ENCODE assay signal across 17 mouse cellular contexts in the genomic region with DNA sequence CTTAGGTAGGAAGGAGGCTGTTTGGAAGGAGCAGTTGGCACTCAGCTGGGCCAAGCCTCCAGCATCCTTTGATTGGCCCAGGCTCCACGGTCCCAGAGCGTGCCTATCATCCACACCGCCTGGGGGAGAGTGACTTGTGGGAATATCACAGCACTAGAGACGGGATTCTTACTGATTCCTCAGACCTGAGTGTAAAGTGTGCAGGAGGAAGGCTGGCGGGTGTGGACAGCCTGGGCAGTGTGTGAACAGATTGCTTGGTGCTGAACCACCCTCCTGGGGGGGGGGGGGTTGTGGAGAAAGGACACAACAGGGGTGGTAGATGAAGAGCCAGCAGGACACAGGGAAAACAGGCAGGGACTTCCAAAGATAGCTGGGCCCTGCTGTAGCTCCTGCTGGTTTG. TPM values are rescaled to one million over a fixed set of nuclear protein-coding genes. Genes with fewer than 3 reads are reported as not detected.
DNase-seq lines count a peak whose midpoint lies in the region; ATAC-seq and TF ChIP-seq lines count a peak whose summit lies in the region.
"Had no signal": no experiment of that assay in that cellular context is flagged by ENCODE, and none has a peak within 500 bp of the region (broad histone marks: within the 10 kb centered on the region; RNA-seq: fewer than 3 reads in every experiment).

No protein-coding gene starts in this region.

- H3K9ac ChIP-seq in intestine, embryonic 14.5 days (ENCODE audit: low read length), result no peak overlapping the region
- no peak overlapping the region for H3K9ac ChIP-seq in intestine, embryonic 16.5 days (ENCODE audit: low read depth, low read length)
- H3K9ac ChIP-seq in kidney, embryonic 16.5 days (replicated peaks; ENCODE audit: low read length), result no peak overlapping the region
- H3K9ac ChIP-seq in liver, embryonic 15.5 days, result no peak overlapping the region
- H3K9ac ChIP-seq: heart, embryonic 15.5 days; hindbrain, embryonic 12.5 days; limb, embryonic 12.5 days; lung, embryonic 15.5 days; midbrain, embryonic 15.5 days had no signal

- TF ChIP-seq POLR2A in bone marrow macrophage, adult 2 months (IDR thresholded peaks at IDR 0.05; ENCODE audit: borderline replicate concordance, low read depth, low read length), result no peak

- H3K9me3 ChIP-seq in intestine, embryonic 14.5 days (ENCODE audit: control insufficient read depth, low read length), result no peaks in the 10 kb centered on the region
- no peaks in the 10 kb centered on the region for H3K9me3 ChIP-seq in intestine, embryonic 16.5 days (ENCODE audit: control insufficient read depth, low read length)
- H3K9me3 ChIP-seq in kidney, embryonic 16.5 days (ENCODE audit: low read length), result no peaks in the 10 kb centered on the region
- H3K9me3 ChIP-seq in liver, embryonic 15.5 days (replicated peaks), result no peaks in the 10 kb centered on the region
- H3K9me3 ChIP-seq: heart, embryonic 15.5 days; hindbrain, embryonic 12.5 days; limb, embryonic 12.5 days; lung, embryonic 15.5 days; midbrain, embryonic 15.5 days had no signal

- no peak for ATAC-seq in intestine, embryonic 14.5 days (replicated peaks; ENCODE audit: low FRiP score, low TSS enrichment, low read depth)
- no peak for ATAC-seq in intestine, embryonic 16.5 days
- ATAC-seq in kidney, embryonic 16.5 days (ENCODE audit: low FRiP score, low TSS enrichment), result no peak
- no peak for ATAC-seq in liver, embryonic 15.5 days (ENCODE audit: insufficient read depth)
- ATAC-seq: forebrain, embryonic 14.5 days; inflammation-experienced regulatory T-cells, adult 6 months; midbrain, embryonic 15.5 days had no signal

- no peak overlapping the region for H3K27ac ChIP-seq in intestine, embryonic 14.5 days (ENCODE audit: low read depth)
- H3K27ac ChIP-seq in intestine, embryonic 16.5 days (ENCODE audit: low read length), result no peak overlapping the region
- peak overlapping the region; percentile 37 for H3K27ac ChIP-seq in bone marrow macrophage, adult 2 months (ENCODE audit: insufficient read depth, low read depth, low read length)
- 0 out of 2 replicates have a peak overlapping the region, but pooled peaks have one; percentile 14 for H3K27ac ChIP-seq in kidney, embryonic 16.5 days (ENCODE audit: low read length)
- H3K27ac ChIP-seq in liver, embryonic 15.5 days (replicated peaks), result peak overlapping the region; percentile 24; the same call in 1 of the 2 replicates
- H3K27ac ChIP-seq: heart, embryonic 15.5 days; hindbrain, embryonic 12.5 days; left cerebral cortex, adult 2 months; limb, embryonic 12.5 days; lung, embryonic 15.5 days; midbrain, embryonic 15.5 days had no signal

- 39% methylated on average over 5 of the region's 5 CpGs for WGBS in intestine, embryonic 14.5 days
- 43% methylated on average over 5 of the region's 5 CpGs for WGBS in intestine, embryonic 16.5 days
- WGBS in kidney, embryonic 16.5 days, result 42% methylated on average over 5 of the region's 5 CpGs
- 81% methylated on average over 5 of the region's 5 CpGs for WGBS in liver, embryonic 15.5 days (ENCODE audit: insufficient replicate concordance)

- no peak overlapping the region for H3K4me2 ChIP-seq in intestine, embryonic 14.5 days (ENCODE audit: low read length)
- H3K4me2 ChIP-seq in intestine, embryonic 16.5 days (ENCODE audit: low read depth, low read length), result no peak overlapping the region
- no peak overlapping the region for H3K4me2 ChIP-seq in kidney, embryonic 16.5 days (replicated peaks; ENCODE audit: low read depth, low read length)
- H3K4me2 ChIP-seq in liver, embryonic 15.5 days, result peak overlapping the region; percentile 90
- H3K4me2 ChIP-seq: midbrain, embryonic 15.5 days had no signal

- H3K27me3 ChIP-seq in intestine, embryonic 14.5 days (replicated peaks; ENCODE audit: control insufficient read depth, insufficient read depth, low read length), result peaks cover 90% of the 10 kb centered on the region
- peaks cover 82% of the 10 kb centered on the region for H3K27me3 ChIP-seq in intestine, embryonic 16.5 days (replicated peaks; ENCODE audit: control insufficient read depth, insufficient read depth, low read length)
- peaks cover 54% of the 10 kb centered on the region for H3K27me3 ChIP-seq in kidney, embryonic 16.5 days (ENCODE audit: insufficient read depth, low read length)
- H3K27me3 ChIP-seq in liver, embryonic 15.5 days, result peaks cover 13% of the 10 kb centered on the region

- peaks cover 30% of the 10 kb centered on the region for H3K4me1 ChIP-seq in intestine, embryonic 14.5 days (replicated peaks; ENCODE audit: control insufficient read depth, insufficient read depth, low read length)
- peaks cover 35% of the 10 kb centered on the region for H3K4me1 ChIP-seq in intestine, embryonic 16.5 days (ENCODE audit: control insufficient read depth, insufficient read depth, low read length)
- peaks cover 59% of the 10 kb centered on the region for H3K4me1 ChIP-seq in bone marrow macrophage, adult 2 months (ENCODE audit: control insufficient read depth, insufficient read depth, low read length)
- H3K4me1 ChIP-seq in kidney, embryonic 16.5 days (ENCODE audit: insufficient read depth, low read length), result peaks cover 86% of the 10 kb centered on the region
- peaks cover 66% of the 10 kb centered on the region for H3K4me1 ChIP-seq in liver, embryonic 15.5 days (replicated peaks)

- no peak overlapping the region for H3K4me3 ChIP-seq in intestine, embryonic 14.5 days (ENCODE audit: low read depth, low read length)
- H3K4me3 ChIP-seq in intestine, embryonic 16.5 days (ENCODE audit: low read length), result no peak overlapping the region
- H3K4me3 ChIP-seq in bone marrow macrophage, adult 2 months (ENCODE audit: insufficient read depth, low read length), result peak overlapping the region; percentile 27
- no peak overlapping the region for H3K4me3 ChIP-seq in kidney, embryonic 16.5 days (ENCODE audit: low read length)
- H3K4me3 ChIP-seq in liver, embryonic 15.5 days (replicated peaks), result peak overlapping the region; percentile 69
- H3K4me3 ChIP-seq: hindbrain, embryonic 12.5 days; left cerebral cortex, adult 2 months; lung, embryonic 15.5 days had no signal

- DNase-seq in intestine, embryonic 14.5 days (ENCODE audit: low spot score), result peak; percentile 50
- no peak for DNase-seq in adipocyte (ENCODE audit: low spot score)
- DNase-seq in urinary bladder, adult 18-20 months (ENCODE audit: low spot score in 2 of 2), result no peak
- DNase-seq: cerebellum, adult 9-11 months; spleen, adult 18-20 months had no signal

- TF ChIP-seq CTCF in bone marrow macrophage, adult 2 months (IDR thresholded peaks at IDR 0.05; ENCODE audit: low read depth, low read length), result no peak

- no peaks in the 10 kb centered on the region for H3K36me3 ChIP-seq in intestine, embryonic 14.5 days (ENCODE audit: control insufficient read depth, insufficient read depth, low read length)
- H3K36me3 ChIP-seq in intestine, embryonic 16.5 days (ENCODE audit: control insufficient read depth, insufficient read depth, low read length), result no peaks in the 10 kb centered on the region
- H3K36me3 ChIP-seq in kidney, embryonic 16.5 days (ENCODE audit: insufficient read depth, low read length), result peaks cover 5% of the 10 kb centered on the region
- H3K36me3 ChIP-seq in liver, embryonic 15.5 days (replicated peaks), result peaks cover 78% of the 10 kb centered on the region
- H3K36me3 ChIP-seq: heart, embryonic 15.5 days; hindbrain, embryonic 12.5 days; limb, embryonic 12.5 days; lung, embryonic 15.5 days; midbrain, embryonic 15.5 days had no signal

RNA-seq across cellular contexts. Expression of gene Tnfaip2, which starts 4.5 kb away (rescaled TPM):
- 3.2 and 5.0 TPM in 2 replicates for polyA plus RNA-seq in intestine, embryonic 14.5 days (2014; fragmentation: Nextera tagmentation; extraction: Ambion mirVana)
- polyA plus RNA-seq in intestine, embryonic 16.5 days (2015; fragmentation: Nextera tagmentation; extraction: Ambion mirVana), result 2.7 and 3.5 TPM in 2 replicates
- polyA plus RNA-seq in bone marrow macrophage, adult 2 months (2012; ENCODE audit: insufficient read depth, insufficient read length, missing spikeins), result 300 and 304 TPM in 2 replicates
- polyA plus RNA-seq in kidney, embryonic 16.5 days (2015; fragmentation: Nextera tagmentation; extraction: Ambion mirVana), result 21.7 and 24.3 TPM in 2 replicates
- 70.3 and 79.5 TPM in 2 replicates for polyA plus RNA-seq in liver, embryonic 15.5 days (2015; fragmentation: Nextera tagmentation; extraction: Ambion mirVana)
- polyA plus RNA-seq: inflammation-experienced regulatory T-cells, adult 6 months had no signal

RNA-seq across cellular contexts. Expression of gene Exoc3l4, which starts 29.9 kb away (rescaled TPM):
- polyA plus RNA-seq in intestine, embryonic 14.5 days (2014; fragmentation: Nextera tagmentation; extraction: Ambion mirVana), result 8.5 and 10.2 TPM in 2 replicates
- 20.4 and 29.1 TPM in 2 replicates for polyA plus RNA-seq in intestine, embryonic 16.5 days (2015; fragmentation: Nextera tagmentation; extraction: Ambion mirVana)
- polyA plus RNA-seq in bone marrow macrophage, adult 2 months (2012; ENCODE audit: insufficient read depth, insufficient read length, missing spikeins), result 7.8 and 8.0 TPM in 2 replicates
- polyA plus RNA-seq in kidney, embryonic 16.5 days (2015; fragmentation: Nextera tagmentation; extraction: Ambion mirVana), result 19.4 and 19.9 TPM in 2 replicates
- polyA plus RNA-seq in liver, embryonic 15.5 days (2015; fragmentation: Nextera tagmentation; extraction: Ambion mirVana), result 22.5 and 23.5 TPM in 2 replicates
- polyA plus RNA-seq: inflammation-experienced regulatory T-cells, adult 6 months had no signal

RNA-seq across cellular contexts. Expression of gene Gm266, which starts 38.9 kb away (rescaled TPM):
- 27.5 and 33.8 TPM in 2 replicates for polyA plus RNA-seq in intestine, embryonic 14.5 days (2014; fragmentation: Nextera tagmentation; extraction: Ambion mirVana)
- 11.7 and 12.2 TPM in 2 replicates for polyA plus RNA-seq in intestine, embryonic 16.5 days (2015; fragmentation: Nextera tagmentation; extraction: Ambion mirVana)
- polyA plus RNA-seq in bone marrow macrophage, adult 2 months (2012; ENCODE audit: insufficient read depth, insufficient read length, missing spikeins), result not detected in 2 replicates
- 78.6 and 84.8 TPM in 2 replicates for polyA plus RNA-seq in kidney, embryonic 16.5 days (2015; fragmentation: Nextera tagmentation; extraction: Ambion mirVana)
- polyA plus RNA-seq in liver, embryonic 15.5 days (2015; fragmentation: Nextera tagmentation; extraction: Ambion mirVana), result 0.56 and 0.62 TPM in 2 replicates
- polyA plus RNA-seq: inflammation-experienced regulatory T-cells, adult 6 months had no signal

RNA-seq across cellular contexts. Expression of gene Lbhd2, which starts 40.1 kb away (rescaled TPM):
- 1.3 and 2.9 TPM in 2 replicates for polyA plus RNA-seq in intestine, embryonic 14.5 days (2014; fragmentation: Nextera tagmentation; extraction: Ambion mirVana)
- polyA plus RNA-seq in intestine, embryonic 16.5 days (2015; fragmentation: Nextera tagmentation; extraction: Ambion mirVana), result 1.2 TPM in 2 replicates
- polyA plus RNA-seq in bone marrow macrophage, adult 2 months (2012; ENCODE audit: insufficient read depth, insufficient read length, missing spikeins), result not detected in 2 replicates
- polyA plus RNA-seq in kidney, embryonic 16.5 days (2015; fragmentation: Nextera tagmentation; extraction: Ambion mirVana), result 4.6 and 5.5 TPM in 2 replicates
- not detected in 2 replicates for polyA plus RNA-seq in liver, embryonic 15.5 days (2015; fragmentation: Nextera tagmentation; extraction: Ambion mirVana)

Comparison
In these comparisons a context has a peak if more than half of its experiments do, and no peak if none do; other contexts are left out.
1. H3K27ac ChIP-seq: peak in bone marrow macrophage, adult 2 months (single experiment), kidney, embryonic 16.5 days (single experiment) and liver, embryonic 15.5 days (single experiment); none in intestine, embryonic 14.5 days (single experiment) and intestine, embryonic 16.5 days (single experiment).
2. H3K4me3 ChIP-seq: peak in bone marrow macrophage, adult 2 months (single experiment) and liver, embryonic 15.5 days (single experiment); none in intestine, embryonic 14.5 days (single experiment), intestine, embryonic 16.5 days (single experiment) and kidney, embryonic 16.5 days (single experiment).